Mouse (Mus musculus) right cerebral cortex, adult 18-20 months (tissue): ENCODE measurements around the gene Sgsm2.
"Not testable (repeated sequence)": the region's sequence is repeated elsewhere in the genome, so short reads cannot be mapped to it uniquely, and the experiment has no call there.

ENCODE experiments used
- DNase-seq: peaks from one replicate; pipeline ENCODE4 v3.0.0; 2022; ENCODE audit warnings: mixed read lengths

Sgsm2 gene

GRCm38 (mm10) chr11:74827791-74828403 lies 69.0 kb downstream of the Sgsm2 start:
- DNase-seq: no peak

DNA sequence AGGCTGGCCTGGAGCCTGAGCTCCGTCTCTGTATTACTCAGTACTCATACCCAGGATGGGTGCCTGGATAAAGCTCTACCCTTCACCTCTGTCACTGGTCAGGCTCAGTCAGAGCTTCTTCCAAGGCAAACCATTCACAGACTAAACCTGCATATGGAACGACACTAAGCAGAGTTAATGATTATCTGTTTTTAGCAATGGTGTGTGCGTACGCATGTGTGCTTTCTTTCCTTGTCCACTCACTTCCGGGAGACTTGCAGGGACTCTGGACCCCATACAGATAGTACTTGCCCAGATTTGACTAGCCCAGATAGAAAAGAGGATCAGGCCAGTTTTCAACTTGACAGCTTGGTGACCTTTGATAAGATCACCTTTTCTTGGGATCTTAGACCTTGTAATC lies 70.2 kb downstream of the Sgsm2 start:
- no peak for DNase-seq

DNA sequence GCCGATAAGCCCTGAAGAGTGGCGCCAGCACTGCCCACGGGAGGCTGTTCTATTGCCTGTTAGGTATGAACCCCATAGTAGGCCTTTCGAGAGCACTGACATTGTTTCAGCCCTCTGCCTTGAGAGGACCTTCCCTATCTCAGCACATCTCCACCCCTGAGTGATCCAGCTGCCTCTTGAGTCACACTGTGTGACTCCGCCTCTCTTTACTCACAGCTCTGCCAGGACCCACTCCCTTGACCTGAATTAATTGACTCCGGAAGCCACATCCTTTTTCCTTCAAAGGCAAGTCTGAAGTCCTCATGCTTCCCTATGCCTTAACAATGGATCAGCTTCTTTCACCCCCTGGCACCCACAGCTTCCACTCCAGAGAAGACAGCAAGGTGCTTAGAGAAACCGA lies 70.7 kb downstream of the Sgsm2 start:
- DNase-seq: no peak

- DNase-seq: no peak
These were observed 74.0 kb downstream of the Sgsm2 start for GRCm38 (mm10) chr11:74822746-74823440.

DNA sequence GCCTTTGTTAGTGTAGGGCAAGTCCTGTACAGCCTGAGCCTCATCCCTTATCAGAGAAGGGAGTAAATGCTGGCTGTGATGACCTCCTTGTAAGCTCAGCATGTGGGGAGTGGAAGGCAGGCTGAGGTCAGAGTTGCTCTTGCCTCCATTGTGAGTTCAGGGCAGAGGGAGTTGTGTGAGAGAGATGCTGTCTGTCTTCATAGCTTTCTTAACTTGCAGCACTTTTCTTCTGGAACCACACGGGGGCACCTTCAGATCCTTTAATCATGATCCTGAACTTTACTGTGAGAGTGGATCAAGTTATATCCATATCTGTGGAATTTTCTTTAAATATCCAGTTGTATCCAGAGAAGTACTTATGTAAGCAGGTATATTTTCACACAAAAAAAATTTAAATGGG lies 75.4 kb downstream of the Sgsm2 start:
- DNase-seq: no peak

GRCm38 (mm10) chr11:74820921-74821320 lies 75.9 kb downstream of the Sgsm2 start:
- no peak for DNase-seq

DNA sequence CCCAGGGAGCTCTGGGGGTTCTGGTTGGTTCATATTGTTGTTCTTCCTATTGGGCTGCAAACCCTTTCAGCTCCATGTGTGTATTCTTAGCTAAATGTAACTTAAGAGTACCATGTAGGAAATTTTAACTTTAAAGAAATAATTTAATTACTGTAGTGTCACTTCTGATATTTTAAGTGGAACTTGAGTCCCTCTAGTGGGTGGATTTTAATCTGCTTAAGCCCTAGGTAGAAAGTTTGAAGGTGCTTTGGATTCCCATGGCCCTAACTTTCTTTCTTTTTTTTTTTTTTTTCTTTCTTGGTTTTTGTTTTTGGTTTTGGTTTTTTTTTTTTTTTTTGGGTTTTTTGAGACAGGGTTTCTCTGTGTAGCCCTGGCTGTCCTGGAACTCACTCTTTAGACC lies 81.1 kb downstream of the Sgsm2 start:
- no peak for DNase-seq

DNA sequence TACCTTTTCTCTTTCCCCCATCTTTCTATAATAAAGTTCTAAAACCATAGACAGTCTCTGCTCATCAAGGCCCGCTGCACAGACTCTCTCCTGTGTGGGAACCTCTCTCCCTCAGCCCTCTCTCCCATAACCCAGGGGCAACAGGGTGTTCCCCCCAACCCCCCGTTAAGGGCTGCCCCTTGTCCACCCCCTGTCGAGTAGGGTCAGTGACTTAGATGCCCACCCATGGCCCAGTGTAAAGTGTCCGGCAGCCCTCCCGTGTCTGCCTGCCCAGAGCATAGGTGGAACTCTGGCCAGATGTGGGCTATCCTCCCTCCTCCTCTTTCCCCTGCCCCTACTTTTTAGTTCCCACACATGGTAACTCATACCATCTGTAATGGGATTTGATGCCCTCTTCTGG lies 85.3 kb downstream of the Sgsm2 start:
- DNase-seq: no peak

DNA sequence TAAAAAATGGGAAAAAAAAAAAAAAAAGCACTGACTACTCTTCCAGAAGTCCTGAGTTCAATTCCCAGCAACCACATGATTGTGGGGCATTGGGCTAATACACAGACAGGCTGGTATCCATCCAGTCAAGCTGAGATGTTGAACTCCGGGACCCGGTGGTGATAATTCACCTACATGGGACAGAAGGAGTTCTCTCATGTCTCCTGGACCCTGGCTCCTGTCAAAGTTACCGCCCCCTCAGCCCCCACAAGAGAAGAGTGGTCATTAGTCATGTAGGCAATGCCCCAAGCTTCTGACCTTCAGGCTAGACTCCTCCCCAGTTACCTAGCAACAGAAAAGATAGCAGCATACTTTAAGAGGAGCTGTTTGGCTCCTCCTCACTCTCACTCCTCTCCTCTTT lies 85.8 kb downstream of the Sgsm2 start:
- not testable (repeated sequence) for DNase-seq

DNA sequence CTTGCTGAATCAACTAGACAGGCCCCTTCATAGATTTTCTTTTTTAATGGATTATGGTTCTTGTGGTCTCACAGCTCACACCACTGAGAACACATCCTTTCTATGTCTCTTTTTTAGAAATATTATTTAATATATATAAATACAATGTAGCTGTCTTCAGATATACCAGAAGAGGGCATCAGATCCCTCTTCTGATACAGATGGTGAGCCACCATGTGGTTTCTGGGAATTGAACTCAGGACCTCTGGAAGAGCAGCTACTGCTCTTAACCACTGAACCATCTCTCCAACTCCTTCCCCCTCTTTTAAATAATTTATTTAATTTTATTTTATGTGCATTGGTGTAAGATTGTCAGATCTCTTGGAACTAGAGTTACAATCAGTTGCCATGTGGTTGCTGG lies 86.7 kb downstream of the Sgsm2 start:
- no peak for DNase-seq

GRCm38 (mm10) chr11:74808251-74808853 lies 88.5 kb downstream of the Sgsm2 start:
- no peak for DNase-seq

DNA sequence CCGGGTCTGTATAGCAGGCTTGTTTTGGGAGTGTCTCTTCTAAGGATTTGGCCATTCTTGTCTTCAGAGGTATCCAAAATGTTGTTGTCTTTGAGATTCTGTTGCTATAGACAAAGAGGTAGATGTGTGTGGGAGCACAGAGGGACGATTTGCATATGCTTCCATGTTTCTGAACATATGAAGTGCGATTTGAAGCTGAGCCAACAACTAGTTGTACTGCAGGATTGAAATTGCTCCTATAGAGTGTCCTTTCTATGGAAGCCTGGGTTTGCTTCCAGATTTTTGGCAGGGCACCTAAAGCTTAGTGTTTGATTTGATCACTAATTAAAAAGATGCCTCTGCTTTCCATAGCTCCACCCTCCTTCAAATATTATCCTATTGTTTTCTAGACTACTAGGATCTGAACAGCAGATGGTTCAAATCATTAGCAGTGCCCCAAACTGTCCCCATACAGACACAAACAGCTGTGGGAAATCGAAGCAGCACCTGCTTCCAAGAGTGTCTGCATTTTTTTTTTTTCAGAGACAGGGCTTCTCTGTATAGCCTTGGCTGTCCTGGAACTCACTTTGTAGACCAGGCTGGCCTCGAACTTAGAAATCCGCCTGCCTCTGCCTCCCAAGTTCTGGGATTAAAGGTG lies 89.5 kb downstream of the Sgsm2 start:
- DNase-seq: no peak

DNA sequence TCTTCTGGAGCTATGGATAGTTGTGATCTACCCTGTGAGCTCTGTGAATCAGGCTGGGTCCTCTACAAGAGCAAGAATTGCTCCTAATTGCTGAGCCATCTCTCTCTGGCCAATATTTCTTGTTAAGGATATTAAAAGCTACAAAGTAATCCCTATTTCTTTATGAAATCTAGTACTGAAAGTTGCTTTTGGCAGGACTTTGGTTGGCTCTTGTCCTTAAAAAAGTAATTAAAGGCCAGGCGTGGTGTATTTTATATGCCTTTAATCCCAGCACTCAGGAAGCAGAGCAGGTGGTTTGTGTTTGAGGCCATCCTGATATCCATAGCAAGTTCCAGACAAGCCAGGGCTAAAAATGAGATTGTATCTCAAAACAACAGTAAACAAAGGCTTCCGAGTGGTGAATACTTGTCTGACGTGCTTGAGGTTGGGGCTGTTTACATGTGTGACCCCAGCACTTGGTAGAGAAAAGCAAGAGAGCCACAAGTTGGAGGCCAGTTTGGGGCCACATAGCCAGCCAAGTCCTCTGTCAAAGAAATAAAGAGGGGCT lies 92.7 kb downstream of the Sgsm2 start:
- DNase-seq: no peak

GRCm38 (mm10) chr11:74800658-74801057 lies 96.2 kb downstream of the Sgsm2 start:
- DNase-seq: no peak
